Mouse (Mus musculus): ENCODE measurements at regions not wholly inside any gene's neighbourhood (a gene's known extent, or its start where the extent isn't known, plus 50 kb on each side); places are given as distances from the start of the nearest gene placed in this dataset.
A peak's percentile ranks its signal among the peaks of the same experiment; 100 is the strongest.

- no peak for DNase-seq
- no peak overlapping the region for H3K4me3 ChIP-seq (replicated peaks; ENCODE audit: insufficient read depth, low read depth, low read length)
- no peak overlapping the region for H3K27ac ChIP-seq (ENCODE audit: insufficient read depth, low read length)
- TF ChIP-seq CTCF (IDR thresholded peaks at IDR 0.05; ENCODE audit: borderline replicate concordance, insufficient read depth, low read depth, low read length) (no peak), POLR2A (IDR thresholded peaks at IDR 0.05; ENCODE audit: borderline replicate concordance, insufficient read depth, low read length) (no peak)
- 65% methylated on average over 6 of the region's 6 CpGs for WGBS
- H3K27me3 ChIP-seq (ENCODE audit: control insufficient read depth, insufficient read depth, low read length) = no peaks in the 10 kb centered on the region
- H3K4me1 ChIP-seq (ENCODE audit: control insufficient read depth, insufficient read depth, low read length) = no peaks in the 10 kb centered on the region
Observed at GRCm38 (mm10) chr10:118558848-118559247, 118.0 kb downstream of the Ifng start.

GRCm38 (mm10) chr10:118564041-118564440 is 123.2 kb downstream of the Ifng start:
- 24% methylated on average over 8 of the region's 8 CpGs for WGBS
- H3K4me3 ChIP-seq (replicated peaks; ENCODE audit: insufficient read depth, low read depth, low read length) = no peak overlapping the region
- no peaks in the 10 kb centered on the region for H3K27me3 ChIP-seq (ENCODE audit: control insufficient read depth, insufficient read depth, low read length)
- peak; percentile 13 to 47 for DNase-seq
- peaks cover 3% of the 10 kb centered on the region; the same call in 1 of the 2 replicates for H3K4me1 ChIP-seq (ENCODE audit: control insufficient read depth, insufficient read depth, low read length)
- TF ChIP-seq CTCF (IDR thresholded peaks at IDR 0.05; ENCODE audit: borderline replicate concordance, insufficient read depth, low read depth, low read length) (no peak), POLR2A (IDR thresholded peaks at IDR 0.05; ENCODE audit: borderline replicate concordance, insufficient read depth, low read length) (no peak)
- H3K27ac ChIP-seq (ENCODE audit: insufficient read depth, low read length) = no peak overlapping the region

- peak; percentile 14 to 20 for DNase-seq
- H3K27ac ChIP-seq (ENCODE audit: insufficient read depth, low read length) = no peak overlapping the region
- TF ChIP-seq POLR2A (IDR thresholded peaks at IDR 0.05; ENCODE audit: borderline replicate concordance, insufficient read depth, low read length) (no peak), CTCF (IDR thresholded peaks at IDR 0.05; ENCODE audit: borderline replicate concordance, insufficient read depth, low read depth, low read length) (no peak)
- peak overlapping the region; percentile 49 for H3K4me3 ChIP-seq (replicated peaks; ENCODE audit: insufficient read depth, low read depth, low read length)
- H3K4me1 ChIP-seq (ENCODE audit: control insufficient read depth, insufficient read depth, low read length) = peaks cover 4% of the 10 kb centered on the region; the same call in 1 of the 2 replicates
- H3K27me3 ChIP-seq (ENCODE audit: control insufficient read depth, insufficient read depth, low read length) = no peaks in the 10 kb centered on the region
- 22% methylated on average over 16 of the region's 16 CpGs for WGBS
Observed at GRCm38 (mm10) chr10:118564528-118565268, 123.9 kb downstream of the Ifng start.

GRCm38 (mm10) chr10:118568617-118569016 is 127.8 kb downstream of the Ifng start:
- Histone ChIP-seq H3K27ac (ENCODE audit: insufficient read depth, low read length) (no peak overlapping the region), H3K4me1 (ENCODE audit: control insufficient read depth, insufficient read depth, low read length) (peaks cover 4% of the 10 kb centered on the region; the same call in 1 of the 2 replicates), H3K4me3 (replicated peaks; ENCODE audit: insufficient read depth, low read depth, low read length) (no peak overlapping the region), H3K27me3 (ENCODE audit: control insufficient read depth, insufficient read depth, low read length) (no peaks in the 10 kb centered on the region)
- TF ChIP-seq CTCF (IDR thresholded peaks at IDR 0.05; ENCODE audit: borderline replicate concordance, insufficient read depth, low read depth, low read length) (no peak), POLR2A (IDR thresholded peaks at IDR 0.05; ENCODE audit: borderline replicate concordance, insufficient read depth, low read length) (no peak)
- WGBS = 75% methylated on average over 10 of the region's 10 CpGs
- no peak for DNase-seq

- Histone ChIP-seq H3K27ac (ENCODE audit: insufficient read depth, low read length) (no peak overlapping the region), H3K4me1 (ENCODE audit: control insufficient read depth, insufficient read depth, low read length) (peaks cover 4% of the 10 kb centered on the region; the same call in 1 of the 2 replicates), H3K4me3 (replicated peaks; ENCODE audit: insufficient read depth, low read depth, low read length) (no peak overlapping the region), H3K27me3 (ENCODE audit: control insufficient read depth, insufficient read depth, low read length) (no peaks in the 10 kb centered on the region)
- TF ChIP-seq POLR2A (IDR thresholded peaks at IDR 0.05; ENCODE audit: borderline replicate concordance, insufficient read depth, low read length) (no peak), CTCF (IDR thresholded peaks at IDR 0.05; ENCODE audit: borderline replicate concordance, insufficient read depth, low read depth, low read length) (no peak)
- WGBS = 15% methylated on average over 8 of the region's 8 CpGs
- peak in 1 of 2 experiments; percentile 14 for DNase-seq
Observed at GRCm38 (mm10) chr10:118569424-118569823, 128.6 kb downstream of the Ifng start.

- Histone ChIP-seq H3K4me3 (replicated peaks; ENCODE audit: insufficient read depth, low read depth, low read length) (no peak overlapping the region), H3K27ac (ENCODE audit: insufficient read depth, low read length) (no peak overlapping the region), H3K27me3 (ENCODE audit: control insufficient read depth, insufficient read depth, low read length) (no peaks in the 10 kb centered on the region), H3K4me1 (ENCODE audit: control insufficient read depth, insufficient read depth, low read length) (peaks cover 4% of the 10 kb centered on the region; the same call in 1 of the 2 replicates)
- no peak for DNase-seq
- WGBS = 84% methylated on average over 3 of the region's 3 CpGs
- no peak for TF ChIP-seq CTCF (IDR thresholded peaks at IDR 0.05; ENCODE audit: borderline replicate concordance, insufficient read depth, low read depth, low read length)
- no peak for TF ChIP-seq POLR2A (IDR thresholded peaks at IDR 0.05; ENCODE audit: borderline replicate concordance, insufficient read depth, low read length)
Observed at GRCm38 (mm10) chr10:118573247-118573646, 132.4 kb downstream of the Ifng start.

- Histone ChIP-seq H3K27me3 (ENCODE audit: control insufficient read depth, insufficient read depth, low read length) (no peaks in the 10 kb centered on the region), H3K4me3 (replicated peaks; ENCODE audit: insufficient read depth, low read depth, low read length) (no peak overlapping the region), H3K27ac (ENCODE audit: insufficient read depth, low read length) (no peak overlapping the region), H3K4me1 (ENCODE audit: control insufficient read depth, insufficient read depth, low read length) (no peaks in the 10 kb centered on the region)
- 39% methylated on average over 7 of the region's 7 CpGs for WGBS
- no peak for TF ChIP-seq CTCF (IDR thresholded peaks at IDR 0.05; ENCODE audit: borderline replicate concordance, insufficient read depth, low read depth, low read length)
- DNase-seq = no peak
Observed at GRCm38 (mm10) chr10:118575570-118575969, 134.7 kb downstream of the Ifng start.

GRCm38 (mm10) chr10:118581376-118581775 is 140.5 kb downstream of the Ifng start:
- TF ChIP-seq CTCF (IDR thresholded peaks at IDR 0.05; ENCODE audit: borderline replicate concordance, insufficient read depth, low read depth, low read length) (no peak), POLR2A (IDR thresholded peaks at IDR 0.05; ENCODE audit: borderline replicate concordance, insufficient read depth, low read length) (no peak)
- WGBS = 85% methylated on average over 2 of the region's 2 CpGs
- Histone ChIP-seq H3K27ac (ENCODE audit: insufficient read depth, low read length) (no peak overlapping the region), H3K4me1 (ENCODE audit: control insufficient read depth, insufficient read depth, low read length) (no peaks in the 10 kb centered on the region), H3K4me3 (replicated peaks; ENCODE audit: insufficient read depth, low read depth, low read length) (no peak overlapping the region), H3K27me3 (ENCODE audit: control insufficient read depth, insufficient read depth, low read length) (no peaks in the 10 kb centered on the region)
- DNase-seq = no peak
